Mouse (Mus musculus) monocyte, adult 5-6 weeks (primary cell): ENCODE data around the gene Cdan1. TPM values are rescaled to one million over a fixed set of nuclear protein-coding genes. Genes with fewer than 3 reads are reported as not detected.

Experiments
- ATAC-seq: fragments of 153-309, 156-312 bp; replicated peaks from 2 replicates; pipeline ENCODE4 v1.8.0; 2017; ENCODE audit warnings: mild to moderate bottlenecking; ENCODE audit not compliant: low TSS enrichment, insufficient number of reproducible peaks, severe bottlenecking, poor library complexity, low FRiP score
- total RNA-seq: library from RNA; stranded (forward); fragments of 200-1000, 200-491, 200-594 nt; gene quantifications from 3 replicates; pipeline ENCODE4 v1.2.3, GENCODE M21; 2017

Cdan1 gene
- total RNA-seq, 1 experiment from 2014 or later: 10.2 TPM

DNA sequence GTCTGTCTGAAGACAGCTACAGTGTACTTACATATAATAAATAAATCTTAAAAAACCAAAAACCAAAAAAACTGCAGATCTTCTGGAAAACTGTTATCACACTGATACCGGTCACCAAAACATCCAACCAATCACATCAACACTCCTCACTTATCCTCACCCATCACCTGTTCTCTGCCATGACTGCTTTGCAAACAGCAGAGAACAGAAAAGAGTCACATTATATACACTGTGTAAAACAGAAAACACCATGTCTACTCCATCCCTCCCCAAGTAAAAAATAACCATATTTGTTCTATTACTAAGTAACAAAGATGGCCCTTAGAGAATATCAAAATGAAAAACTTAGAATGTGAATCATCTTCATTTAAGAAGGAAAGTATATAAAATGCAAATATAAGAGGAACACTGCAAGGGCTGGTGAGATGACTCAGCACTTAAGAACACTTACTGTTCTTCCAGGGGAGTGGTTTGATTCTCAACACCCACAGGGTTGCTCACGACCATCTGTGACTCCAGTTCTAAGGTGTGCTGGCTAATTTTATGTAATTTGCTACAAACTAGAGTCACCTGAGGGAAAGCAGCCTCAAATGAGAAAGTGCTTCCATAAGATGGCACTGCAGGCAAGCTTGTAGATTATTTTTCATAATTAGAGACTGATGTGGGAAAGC is 79.5 kb downstream of the Cdan1 start:
- ATAC-seq: no peak

DNA sequence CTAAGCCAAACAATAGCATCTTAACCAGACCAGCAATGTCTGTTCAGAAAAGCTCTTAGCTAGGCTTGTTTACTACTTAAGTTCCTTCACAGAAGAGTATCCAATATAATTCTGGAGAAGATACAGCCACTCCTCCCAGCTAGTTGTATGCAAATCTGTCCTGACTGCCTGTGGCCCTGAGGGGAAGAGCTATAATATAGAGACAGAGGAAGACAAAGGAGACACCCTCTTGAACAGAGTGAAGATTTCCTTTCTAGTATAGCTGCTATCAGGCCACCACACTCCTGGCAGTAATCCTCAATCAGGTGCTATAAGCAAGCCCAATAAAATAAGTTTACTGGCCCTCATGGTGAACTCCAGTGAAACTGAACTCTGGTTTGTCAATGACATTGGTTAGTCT is 88.0 kb downstream of the Cdan1 start:
- no peak for ATAC-seq

DNA sequence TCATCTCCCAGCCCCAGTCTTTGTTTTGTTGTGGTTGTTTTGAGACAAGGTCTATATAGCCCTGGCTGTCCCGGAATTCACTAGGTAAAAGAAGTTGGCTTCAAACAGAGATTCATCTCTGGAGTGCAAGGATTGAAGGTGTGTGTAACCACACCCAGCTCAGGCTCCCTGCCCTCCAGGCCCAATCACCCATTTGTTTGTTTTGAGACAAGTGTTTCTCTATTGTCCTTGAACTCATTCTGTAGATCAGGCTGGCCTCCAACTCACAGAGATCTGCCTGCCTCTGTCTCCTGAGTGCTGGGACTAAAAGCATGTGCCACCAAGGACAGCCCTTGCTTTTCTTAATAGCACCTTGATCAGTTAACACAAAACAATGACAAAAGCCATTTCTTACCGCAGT is 101.9 kb downstream of the Cdan1 start:
- ATAC-seq: no peak

DNA sequence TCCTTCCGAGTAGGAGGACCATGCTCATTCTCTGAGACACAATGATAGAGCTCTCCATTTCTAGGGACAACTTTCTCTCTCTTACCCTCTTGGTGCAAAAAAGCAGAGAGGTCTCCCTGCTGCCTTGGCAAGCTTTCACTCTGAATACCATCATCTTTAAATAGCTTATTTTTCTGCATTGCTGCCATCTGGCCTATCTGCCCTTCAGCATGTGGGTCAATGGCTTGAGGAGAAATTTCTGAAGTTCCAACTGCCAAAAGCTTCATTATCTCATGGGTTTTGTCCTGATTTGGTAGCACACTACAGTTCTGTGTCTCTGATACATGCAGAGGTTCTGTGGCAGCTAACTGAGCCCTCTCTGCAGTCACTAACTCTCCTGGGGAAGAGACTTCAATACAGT is 104.4 kb downstream of the Cdan1 start:
- ATAC-seq: no peak

DNA sequence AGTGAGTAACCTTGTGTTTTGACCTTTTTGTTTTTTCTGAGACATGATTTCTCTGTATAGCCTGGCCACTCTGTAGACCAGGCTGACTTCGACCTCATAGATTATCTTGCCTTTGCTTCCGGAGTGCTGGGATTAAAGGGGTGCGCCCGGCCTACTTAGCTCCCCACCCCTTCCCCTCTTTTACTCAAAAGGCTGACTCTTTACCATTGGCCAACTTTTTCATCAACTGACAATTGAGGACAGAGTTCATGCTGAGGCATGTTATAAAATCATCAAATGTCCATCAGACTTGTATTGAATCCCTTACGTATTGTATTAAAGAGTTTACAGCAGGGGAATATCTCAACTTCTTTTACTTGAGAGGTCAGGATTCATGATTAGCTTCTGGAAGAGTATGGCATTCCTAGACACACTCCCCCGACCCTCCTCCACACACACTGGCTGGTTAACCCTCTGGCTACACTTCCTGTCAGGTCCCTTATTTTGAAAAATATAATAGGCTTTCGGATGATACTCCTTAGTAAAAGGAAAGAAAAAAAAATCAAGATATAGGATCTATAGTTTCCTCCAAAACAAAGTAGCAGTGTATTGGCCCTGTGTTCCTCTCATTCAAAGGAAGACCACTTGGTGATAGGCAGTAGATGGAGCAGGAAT is 117.9 kb downstream of the Cdan1 start:
- ATAC-seq: no peak

DNA sequence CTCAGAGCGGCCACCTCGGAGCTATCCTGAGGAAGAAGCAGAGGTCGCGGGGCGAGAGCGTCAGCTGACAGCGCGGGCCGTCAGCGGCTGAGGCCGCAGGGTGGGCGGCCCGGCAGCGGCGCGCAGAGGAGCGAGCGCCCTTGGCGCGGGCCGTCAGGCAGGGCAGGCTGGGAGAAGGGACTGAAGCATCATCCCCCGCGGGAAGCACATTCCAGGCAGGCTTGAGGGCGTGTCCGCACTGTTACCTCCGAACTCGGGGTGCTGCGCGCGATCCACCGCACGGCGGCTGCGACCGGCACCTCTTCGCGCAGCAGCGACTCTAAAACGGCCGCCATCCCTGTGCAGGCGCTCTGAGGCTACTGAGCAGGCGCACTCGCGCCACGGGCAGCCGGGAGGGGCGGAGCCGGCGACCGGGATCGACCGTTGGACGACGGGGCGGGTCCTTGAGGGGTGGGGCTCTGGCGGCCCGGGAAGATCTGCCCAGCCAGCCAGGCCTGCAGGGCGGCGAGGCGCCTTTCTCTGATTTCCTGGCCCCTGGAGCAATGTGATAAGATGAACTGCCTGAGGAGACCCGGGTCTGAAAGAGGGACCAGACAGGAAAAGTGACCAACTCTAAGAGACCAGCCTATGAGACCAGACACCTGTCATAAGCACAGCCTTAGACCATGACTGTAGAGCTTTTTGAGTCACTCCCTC is 118.6 kb downstream of the Cdan1 start:
- peak; percentile 83 for ATAC-seq

DNA sequence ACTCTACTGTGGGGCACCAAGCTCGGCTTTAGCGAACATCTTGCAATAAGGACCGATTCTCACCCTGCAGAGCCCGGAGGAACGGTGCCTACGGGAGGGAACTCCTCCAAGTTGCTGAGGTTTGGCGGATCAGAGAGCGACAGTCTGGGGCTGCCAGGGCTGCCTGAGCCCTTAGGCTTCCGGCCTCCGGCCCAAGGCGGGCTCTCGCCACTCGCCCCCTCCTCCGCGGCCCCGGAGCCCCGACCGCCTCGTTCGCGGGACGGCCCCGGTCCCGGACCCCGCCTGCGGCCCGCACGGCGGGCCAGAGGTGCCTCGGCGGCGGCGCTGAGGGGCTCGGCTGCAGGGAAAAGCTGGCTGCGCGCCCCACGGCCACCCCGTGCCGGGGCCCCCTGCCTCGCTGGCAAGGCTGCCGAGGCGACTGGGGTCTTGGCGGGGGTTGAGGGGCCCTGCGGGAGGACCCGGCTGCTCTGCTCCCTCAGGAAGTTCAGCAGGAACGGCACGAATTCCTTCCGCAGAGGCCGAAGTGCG is 119.2 kb downstream of the Cdan1 start:
- ATAC-seq: no peak

DNA sequence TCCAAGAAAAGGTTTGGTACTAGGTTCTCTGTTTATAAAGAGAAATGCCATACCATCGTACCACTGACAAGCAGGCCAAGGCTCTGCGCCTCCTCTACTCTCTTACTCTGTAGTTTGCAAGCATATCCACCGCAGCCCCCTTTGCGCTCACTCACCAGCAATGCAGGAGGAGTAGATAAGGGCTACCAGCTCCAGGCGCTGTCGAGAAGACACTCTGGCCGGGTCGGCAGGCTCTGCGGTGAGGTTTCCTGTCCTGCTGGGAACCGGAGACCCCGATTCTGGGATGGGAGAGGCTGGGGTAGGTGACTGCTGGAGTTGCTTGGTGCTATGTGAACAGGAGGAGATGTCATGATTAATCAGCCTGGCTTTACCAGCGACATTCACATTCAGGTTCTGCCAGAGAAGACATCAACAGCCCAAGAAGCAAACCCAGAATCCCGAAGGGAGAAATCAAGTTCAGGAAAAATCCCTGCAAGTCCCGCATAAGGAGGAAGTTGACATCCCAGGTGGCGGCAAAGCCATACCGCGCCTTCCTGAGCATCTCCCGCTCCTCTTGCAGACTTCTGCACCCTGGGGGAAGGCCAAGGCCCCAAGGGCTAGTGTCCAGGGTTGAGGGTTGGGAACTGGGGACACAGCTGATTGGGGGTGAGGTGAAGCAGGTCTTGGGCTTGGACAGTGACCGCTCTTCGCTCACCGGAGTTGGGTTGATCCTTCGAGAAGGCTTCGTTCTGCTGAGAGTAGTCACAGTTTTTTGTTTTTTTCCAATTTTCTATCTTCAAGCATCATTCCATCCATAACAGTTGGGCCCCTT is 119.9 kb downstream of the Cdan1 start:
- ATAC-seq: no peak

DNA sequence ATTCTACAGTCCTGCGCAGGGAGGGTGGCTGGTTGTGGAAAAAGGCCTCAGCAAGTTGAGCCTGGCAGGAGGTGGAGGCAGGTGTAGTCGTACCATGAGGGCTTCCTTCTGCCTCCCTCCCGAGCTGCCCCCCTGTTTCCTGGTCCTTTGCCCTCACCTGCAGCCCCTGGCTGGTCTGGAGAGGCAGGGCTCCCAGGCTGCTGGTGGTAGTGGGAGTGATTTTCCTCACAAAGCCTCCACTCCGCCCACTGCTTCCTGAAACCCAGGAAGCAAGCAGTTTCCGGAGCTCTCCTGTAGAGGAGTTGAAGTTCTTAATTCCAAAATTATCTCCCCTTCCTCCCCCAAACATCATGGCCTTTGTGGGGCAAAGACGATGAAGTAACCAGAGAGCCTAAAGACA is 125.8 kb downstream of the Cdan1 start:
- no peak for ATAC-seq

DNA sequence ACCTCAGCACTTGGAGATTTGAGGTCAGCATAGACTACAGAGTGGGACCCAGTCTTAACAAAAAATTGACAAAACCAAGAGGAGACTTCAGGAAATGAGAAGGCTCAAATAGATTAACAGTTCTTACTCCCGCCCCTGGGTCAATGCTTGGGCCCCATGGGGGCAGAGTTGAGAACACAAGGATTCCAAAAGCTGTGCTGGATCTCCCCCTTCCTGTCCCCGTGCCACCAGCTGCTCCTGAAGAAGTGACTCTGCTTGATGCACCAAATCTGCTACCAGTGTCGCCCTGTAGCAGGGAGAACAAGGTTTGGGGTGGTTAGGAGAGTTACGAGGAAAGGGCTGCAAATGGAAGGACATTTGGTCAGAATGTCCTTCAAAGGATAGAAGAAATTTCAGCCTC is 126.3 kb downstream of the Cdan1 start:
- no peak for ATAC-seq

DNA sequence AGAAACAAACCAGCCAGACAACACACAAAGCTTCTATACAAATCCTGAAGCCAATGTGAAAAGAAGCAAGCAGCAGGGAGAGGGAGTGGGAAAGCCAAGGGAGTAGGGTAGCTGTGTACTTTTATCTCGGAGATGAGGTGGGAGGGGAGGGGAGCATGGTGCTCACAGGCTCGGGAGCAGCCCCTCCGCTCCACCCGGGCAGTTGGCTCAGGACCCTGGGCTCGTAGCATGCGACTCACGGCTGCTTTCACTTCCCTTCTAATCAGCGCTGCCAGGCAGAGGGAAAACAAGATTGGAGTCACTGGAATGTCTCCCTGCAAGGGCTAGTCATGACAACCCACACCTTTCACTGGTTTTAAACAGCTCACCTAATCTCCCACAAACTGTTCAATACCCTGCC is 127.4 kb downstream of the Cdan1 start:
- ATAC-seq: no peak

DNA sequence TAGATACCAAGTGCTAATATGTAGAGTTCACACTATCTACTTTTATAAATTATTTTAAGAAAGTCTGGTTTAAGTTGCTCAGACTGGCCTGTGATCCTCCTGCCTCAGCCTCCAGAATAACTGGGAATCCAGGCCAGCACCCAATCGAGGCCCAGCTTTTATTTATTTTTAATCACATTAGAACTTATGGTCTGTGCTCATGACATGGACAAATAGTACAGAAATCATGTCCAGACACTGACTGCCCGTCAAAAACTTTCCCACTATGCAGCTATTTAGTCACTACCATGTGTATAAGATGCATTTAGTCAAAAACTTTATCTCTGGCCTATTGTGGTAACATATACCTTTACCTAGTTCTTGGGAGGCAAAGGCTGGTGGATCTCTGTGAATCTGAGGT is 128.0 kb downstream of the Cdan1 start:
- ATAC-seq: no peak

DNA sequence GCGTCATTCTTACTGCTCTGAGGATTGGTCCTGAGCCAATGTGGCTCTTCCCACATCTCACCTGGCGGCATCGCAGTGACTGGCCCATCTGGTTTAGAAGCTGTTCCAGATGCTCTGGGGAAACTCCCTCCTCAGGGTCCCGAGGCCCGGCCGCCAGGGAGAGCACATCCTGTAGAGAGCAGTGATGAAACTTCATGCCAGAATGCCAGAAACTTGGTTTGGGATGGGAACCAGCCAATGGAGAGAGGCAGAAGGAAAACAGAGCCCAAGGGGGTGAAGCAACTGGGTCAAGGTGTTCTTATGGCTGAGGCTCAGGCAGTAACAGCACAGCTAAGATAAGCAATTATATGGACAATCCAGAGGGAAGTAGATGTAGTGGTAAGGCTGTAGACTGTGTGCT is 129.1 kb downstream of the Cdan1 start:
- ATAC-seq: no peak

DNA sequence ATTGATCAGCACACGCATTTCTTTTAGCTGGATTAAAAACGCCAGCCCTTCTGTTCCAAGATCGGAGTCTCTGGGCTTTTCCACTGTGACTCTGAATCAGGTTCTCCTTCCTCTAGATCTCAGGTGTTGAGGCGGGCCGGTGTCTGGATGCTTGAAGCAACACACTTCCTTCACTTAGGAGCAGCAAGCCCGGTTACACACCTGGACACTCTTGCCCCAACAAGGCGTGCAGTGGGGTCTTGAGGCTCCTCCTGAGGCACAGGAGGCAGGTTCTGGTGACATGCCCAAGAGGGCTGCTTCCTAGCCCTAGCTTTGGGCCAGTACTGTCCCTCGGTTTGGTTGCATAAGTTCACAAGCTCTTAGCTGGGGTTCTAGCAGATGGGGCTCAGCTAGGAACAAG is 131.4 kb downstream of the Cdan1 start:
- no peak for ATAC-seq

DNA sequence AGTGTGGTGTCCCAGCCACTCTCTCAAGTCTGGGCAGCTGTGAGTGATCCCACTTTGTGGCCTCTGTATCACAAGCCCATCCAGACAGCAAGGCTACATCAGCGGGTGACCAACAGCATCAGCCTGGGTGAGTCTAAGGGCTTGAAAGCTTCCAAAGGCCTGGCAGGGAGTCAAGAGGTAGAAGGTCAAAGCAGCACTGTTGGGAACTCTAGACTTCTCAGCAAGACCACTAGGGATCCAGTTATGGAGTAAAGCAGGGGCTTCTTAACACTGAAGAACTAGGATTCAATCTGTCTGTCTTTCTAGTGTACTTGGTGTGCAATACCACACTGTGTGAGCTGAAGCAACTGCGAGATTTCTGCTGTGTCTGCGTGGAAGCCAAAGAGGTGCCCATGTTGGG is 136.5 kb downstream of the Cdan1 start:
- ATAC-seq: no peak

DNA sequence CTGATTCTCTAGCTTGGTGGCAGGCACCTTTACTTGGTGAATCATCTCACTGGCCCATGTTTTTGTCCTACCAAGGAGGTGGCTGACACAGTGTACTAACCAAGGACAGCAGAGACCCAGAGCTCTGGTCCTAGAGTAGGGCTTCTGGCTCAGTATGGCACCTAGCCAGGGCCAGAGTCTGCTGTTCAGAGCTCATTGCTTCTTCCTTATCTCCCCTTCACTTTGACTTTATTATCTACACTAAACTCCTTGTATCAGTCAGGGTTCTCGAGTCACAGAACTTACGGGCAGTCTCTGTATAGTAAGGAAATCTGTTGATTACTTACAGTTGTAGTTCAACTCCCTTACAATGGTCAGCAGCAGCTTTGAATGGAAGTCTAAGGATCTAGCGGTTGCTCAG is 139.0 kb downstream of the Cdan1 start:
- no peak for ATAC-seq

DNA sequence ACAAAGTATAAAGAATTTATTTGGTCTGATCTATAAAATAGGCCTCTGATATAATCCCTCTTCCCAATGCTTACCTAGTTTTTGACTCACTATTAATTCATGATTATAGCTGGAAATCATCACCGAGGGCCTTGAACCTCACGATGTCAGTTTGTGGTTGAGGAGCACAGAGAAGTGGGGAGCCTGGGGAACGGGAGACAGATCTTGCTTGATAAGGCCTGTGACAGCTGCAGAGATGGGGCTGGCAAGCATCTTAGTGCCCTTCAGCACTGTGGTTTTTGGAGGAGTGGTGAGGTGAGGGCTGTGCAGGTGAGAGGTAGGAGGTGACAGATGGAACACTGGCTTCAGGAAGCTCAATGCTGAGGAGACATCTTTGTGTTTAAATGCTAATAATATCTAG is 139.8 kb downstream of the Cdan1 start:
- no peak for ATAC-seq

DNA sequence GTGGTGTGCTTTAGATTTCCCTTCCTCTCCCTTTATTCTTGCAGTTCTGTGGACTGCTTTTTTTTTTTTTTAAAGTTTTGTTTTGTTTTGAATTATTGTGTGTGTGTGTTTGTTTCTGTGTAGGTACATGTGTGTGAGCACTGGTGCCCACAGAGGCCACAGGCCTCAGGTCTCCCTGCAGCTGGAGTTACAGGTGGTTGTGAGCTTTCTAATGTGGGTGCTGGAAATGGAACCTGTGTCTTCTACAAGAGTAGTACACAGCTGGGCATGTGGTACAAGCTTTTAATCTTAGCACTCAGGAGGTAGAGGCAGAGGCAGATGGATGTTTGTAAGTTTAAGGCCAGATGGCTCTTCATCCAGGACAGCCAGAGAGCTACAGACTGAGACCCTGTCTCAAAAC is 142.9 kb downstream of the Cdan1 start:
- no peak for ATAC-seq

DNA sequence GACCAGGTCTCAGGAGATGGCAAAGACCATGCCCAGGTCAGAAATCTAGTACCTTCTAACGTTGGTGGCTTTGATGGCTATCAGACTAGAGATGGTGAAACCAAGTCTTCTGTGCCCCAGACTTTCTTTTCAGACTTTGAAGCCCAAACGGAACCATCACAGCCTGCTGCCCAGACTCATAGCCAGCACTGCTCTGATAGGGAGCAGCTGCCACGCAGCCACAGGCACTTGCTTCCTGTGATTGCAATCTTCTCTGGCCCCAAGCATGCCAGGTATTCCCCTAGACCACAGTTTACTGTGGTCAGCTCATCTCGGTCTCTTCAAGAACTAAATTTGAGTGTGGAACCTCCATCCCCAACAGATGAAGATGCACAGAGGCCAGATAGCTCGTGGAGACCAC is 147.3 kb downstream of the Cdan1 start:
- ATAC-seq: no peak
